9 mouse cellular contexts compared by ENCODE assay signal in genomic region chr10:12579048-12579447, GRCm38 (mm10).
DNase-seq lines count a peak whose midpoint lies in the region; ATAC-seq lines count a peak whose summit lies in the region.
"Had no signal": no experiment of that assay in that cellular context is flagged by ENCODE, and none has a peak within 500 bp of the region (broad histone marks: within the 10 kb centered on the region; RNA-seq: fewer than 3 reads in every experiment).

No protein-coding gene starts in this region.

- 42% methylated on average over 1 of the region's 1 CpGs for WGBS in neural tube, embryonic 15.5 days
- WGBS in limb, embryonic 10.5 days, result 5% methylated on average over 1 of the region's 1 CpGs

- H3K36me3 ChIP-seq in neural tube, embryonic 15.5 days, result no peaks in the 10 kb centered on the region
- no peaks in the 10 kb centered on the region for H3K36me3 ChIP-seq in limb, embryonic 10.5 days
- H3K36me3 ChIP-seq: hindbrain, embryonic 15.5 days had no signal

- DNase-seq in neural tube, embryonic 10.5 days (ENCODE audit: extremely low spot score, low spot score), result peak; percentile 24
- peak; percentile 14 for DNase-seq in heart, adult 8-10 months (ENCODE audit: low spot score)
- peak; percentile 43 for DNase-seq in limb, embryonic 10.5 days (ENCODE audit: low spot score)
- DNase-seq in yolk sac, embryonic 10.5 days (ENCODE audit: low spot score), result peak; percentile 15
- no peak for DNase-seq in urinary bladder, adult 2 months (ENCODE audit: low spot score)
- no peak for DNase-seq in cerebellum, postnatal 14 days
- no peak for DNase-seq in right cerebral cortex, postnatal 14 days

- H3K9me3 ChIP-seq in neural tube, embryonic 15.5 days (replicated peaks), result no peaks in the 10 kb centered on the region
- H3K9me3 ChIP-seq in limb, embryonic 10.5 days (replicated peaks), result no peaks in the 10 kb centered on the region
- H3K9me3 ChIP-seq: hindbrain, embryonic 15.5 days had no signal

- no peak overlapping the region for H3K27ac ChIP-seq in neural tube, embryonic 15.5 days (replicated peaks)
- H3K27ac ChIP-seq in limb, embryonic 10.5 days, result peak overlapping the region; percentile 42; the same call in 1 of the 2 replicates
- H3K27ac ChIP-seq: hindbrain, embryonic 15.5 days had no signal

- H3K4me2 ChIP-seq in neural tube, embryonic 15.5 days, result no peak overlapping the region
- H3K4me2 ChIP-seq: hindbrain, embryonic 15.5 days had no signal

- no peak for ATAC-seq in neural tube, embryonic 15.5 days (ENCODE audit: low FRiP score)

- H3K4me3 ChIP-seq in neural tube, embryonic 15.5 days (replicated peaks), result no peak overlapping the region
- H3K4me3 ChIP-seq in limb, embryonic 10.5 days, result 0 out of 2 replicates have a peak overlapping the region, but pooled peaks have one; percentile 15
- H3K4me3 ChIP-seq: hindbrain, embryonic 15.5 days had no signal

- peaks cover 10% of the 10 kb centered on the region for H3K4me1 ChIP-seq in neural tube, embryonic 15.5 days
- peaks cover 7% of the 10 kb centered on the region for H3K4me1 ChIP-seq in limb, embryonic 10.5 days

- no peaks in the 10 kb centered on the region for H3K27me3 ChIP-seq in neural tube, embryonic 15.5 days (replicated peaks)
- H3K27me3 ChIP-seq in limb, embryonic 10.5 days (ENCODE audit: low read depth, poor library complexity, severe bottlenecking), result no peaks in the 10 kb centered on the region
- H3K27me3 ChIP-seq: hindbrain, embryonic 15.5 days had no signal

- no peak overlapping the region for H3K9ac ChIP-seq in neural tube, embryonic 15.5 days (replicated peaks)
- H3K9ac ChIP-seq: hindbrain, embryonic 15.5 days had no signal

Comparison
In these comparisons a context has a peak if more than half of its experiments do, and no peak if none do; other contexts are left out.
1. DNase-seq: peak in neural tube, embryonic 10.5 days (single experiment), heart, adult 8-10 months (single experiment), limb, embryonic 10.5 days (single experiment) and yolk sac, embryonic 10.5 days (single experiment); none in urinary bladder, adult 2 months (single experiment), cerebellum, postnatal 14 days (0 of 2) and right cerebral cortex, postnatal 14 days (single experiment).